Mouse (Mus musculus) testis, postnatal 14 days (tissue): ENCODE results near the gene Fbxo22.
"Not testable (repeated sequence)": the region's sequence is repeated elsewhere in the genome, so short reads cannot be mapped to it uniquely, and the experiment has no call there.

Source experiments
- DNase-seq: peaks from one replicate; pipeline ENCODE4 v3.0.0; 2021; ENCODE audit warnings: low spot score

Gene Fbxo22

DNA sequence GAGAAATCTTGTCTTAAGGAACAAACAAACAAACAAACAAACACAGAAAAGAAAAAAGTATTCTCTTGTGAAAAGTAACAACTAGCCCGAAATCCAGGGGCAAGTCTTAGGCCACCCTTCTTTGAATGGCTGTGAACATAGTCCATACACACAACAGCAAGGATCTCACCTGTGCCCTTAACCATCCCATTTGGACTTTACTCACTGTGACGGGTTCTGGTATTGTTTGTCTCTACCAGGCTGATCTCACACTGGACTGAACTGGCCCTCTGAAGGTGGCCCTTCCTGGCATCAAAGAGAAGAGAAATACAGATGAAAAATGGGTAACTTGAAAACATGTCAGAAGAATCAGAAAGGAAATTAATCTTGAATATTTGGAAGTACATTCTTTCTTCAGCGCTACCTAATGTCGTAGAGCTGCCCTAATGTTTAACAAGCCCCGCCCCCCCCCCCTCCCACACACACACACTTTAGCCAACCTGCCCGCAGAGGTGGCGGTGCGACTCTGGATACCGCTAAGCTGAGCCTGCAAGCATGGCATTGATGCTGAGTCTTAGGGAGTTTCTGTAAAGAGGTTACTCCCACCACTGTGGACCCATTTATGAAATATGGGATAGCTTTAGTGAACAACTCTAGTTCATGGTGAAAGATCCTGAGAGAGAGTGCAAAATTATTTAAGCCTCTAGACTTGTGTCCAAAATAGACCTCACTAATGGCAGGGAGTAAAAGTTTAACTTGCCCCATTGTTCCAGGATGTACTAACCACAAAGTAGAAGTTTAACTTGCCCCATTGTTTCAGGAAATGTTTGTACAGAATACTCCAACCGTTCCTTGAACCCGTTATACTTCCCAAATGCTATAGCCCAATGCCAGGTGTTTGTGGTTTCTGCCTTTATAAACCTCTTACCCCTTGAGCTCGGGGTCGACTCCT is 27.8 kb downstream of the Fbxo22 start:
- DNase-seq: no peak

DNA sequence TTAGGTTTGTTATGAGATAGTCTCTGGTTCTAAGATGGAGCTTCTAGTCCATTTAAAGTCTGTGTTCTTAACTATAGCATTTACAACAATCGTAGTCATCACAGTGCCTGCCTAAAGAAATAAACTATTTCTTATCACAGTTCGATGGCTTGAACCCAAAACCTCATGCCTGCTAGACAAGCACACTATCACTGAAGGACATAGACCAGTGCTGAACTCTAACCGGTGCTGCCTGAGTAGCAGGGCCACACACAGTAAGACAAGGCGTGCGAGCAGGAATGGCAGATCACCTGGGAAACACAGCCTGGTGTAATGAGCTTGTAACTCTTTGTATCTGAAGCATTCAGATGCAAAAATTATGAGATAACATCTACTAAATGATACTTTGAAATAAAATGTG is 32.1 kb downstream of the Fbxo22 start:
- DNase-seq: no peak

DNA sequence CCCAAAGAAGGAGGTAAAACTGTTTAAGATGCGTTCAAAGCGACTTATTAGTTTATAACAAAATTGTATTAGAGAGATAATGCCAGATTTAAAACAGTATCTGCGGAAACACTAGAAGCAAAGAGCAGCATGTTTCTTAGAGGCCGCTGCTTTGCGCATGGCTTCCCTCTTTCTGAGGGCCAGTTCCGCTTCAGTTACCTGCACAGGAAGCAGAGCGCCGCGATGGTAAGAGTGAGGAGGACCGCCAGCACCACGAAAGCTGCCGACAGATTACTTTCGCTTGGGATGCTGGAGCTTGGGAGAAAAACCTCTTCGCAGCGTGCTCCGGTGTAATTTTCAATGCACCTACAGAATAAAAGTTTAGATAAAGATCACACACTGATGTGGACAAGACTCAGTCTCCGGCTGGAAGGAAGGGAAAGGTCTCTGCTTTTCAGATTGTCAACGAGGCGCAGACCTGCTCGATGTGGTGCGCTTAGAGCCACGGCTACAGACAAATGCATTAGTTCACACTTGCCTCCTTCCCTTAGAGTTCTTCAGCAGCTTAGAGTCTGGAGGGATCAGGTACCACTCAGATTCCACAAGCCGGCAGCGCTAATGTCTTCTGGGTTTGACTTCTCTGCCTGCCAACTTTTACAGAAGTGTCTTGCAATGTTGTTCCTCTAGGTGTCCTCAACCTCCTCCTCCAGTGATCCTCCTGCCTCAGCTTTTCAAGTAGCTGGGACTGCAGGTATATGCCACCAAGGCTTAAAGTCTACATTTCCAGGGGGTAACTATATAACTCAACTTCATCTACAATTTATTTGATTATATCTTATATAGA is 33.3 kb downstream of the Fbxo22 start:
- DNase-seq: no peak

DNA sequence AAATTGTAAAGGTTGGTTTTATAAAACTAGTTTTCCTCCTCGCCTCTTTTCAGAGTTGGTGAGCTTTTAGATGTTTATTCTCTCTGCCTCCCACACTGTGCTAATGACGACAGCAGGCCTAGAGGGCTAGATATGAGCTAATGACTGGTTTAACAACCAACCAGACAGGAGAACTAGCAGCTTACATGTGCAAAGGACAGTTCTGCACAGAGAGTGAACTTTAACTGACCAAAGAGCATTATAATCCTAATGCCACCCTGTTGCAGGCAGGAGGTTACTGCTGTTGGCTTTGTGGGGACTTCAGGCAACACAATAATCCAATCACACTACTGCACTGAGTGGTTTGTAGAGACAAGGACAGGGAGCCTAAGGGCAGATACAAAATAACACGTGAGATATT is 34.6 kb downstream of the Fbxo22 start:
- no peak for DNase-seq

DNA sequence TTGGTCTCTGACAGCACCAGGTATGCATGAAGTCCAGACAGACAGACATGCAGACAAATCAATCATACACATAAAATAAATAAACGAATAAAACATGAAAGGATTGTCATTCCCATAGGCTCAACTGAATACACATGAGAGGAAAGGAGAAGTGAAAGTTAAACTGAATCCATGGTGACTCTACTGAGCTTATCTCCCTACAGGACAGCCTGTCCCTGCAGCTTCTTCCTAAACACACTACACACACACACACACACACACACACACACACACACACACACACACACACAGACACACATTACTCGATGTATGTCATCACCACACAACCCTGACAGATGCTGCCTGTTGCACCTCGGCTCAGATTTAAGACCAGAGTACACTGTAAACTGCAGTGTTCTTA is 35.4 kb downstream of the Fbxo22 start:
- no peak for DNase-seq

DNA sequence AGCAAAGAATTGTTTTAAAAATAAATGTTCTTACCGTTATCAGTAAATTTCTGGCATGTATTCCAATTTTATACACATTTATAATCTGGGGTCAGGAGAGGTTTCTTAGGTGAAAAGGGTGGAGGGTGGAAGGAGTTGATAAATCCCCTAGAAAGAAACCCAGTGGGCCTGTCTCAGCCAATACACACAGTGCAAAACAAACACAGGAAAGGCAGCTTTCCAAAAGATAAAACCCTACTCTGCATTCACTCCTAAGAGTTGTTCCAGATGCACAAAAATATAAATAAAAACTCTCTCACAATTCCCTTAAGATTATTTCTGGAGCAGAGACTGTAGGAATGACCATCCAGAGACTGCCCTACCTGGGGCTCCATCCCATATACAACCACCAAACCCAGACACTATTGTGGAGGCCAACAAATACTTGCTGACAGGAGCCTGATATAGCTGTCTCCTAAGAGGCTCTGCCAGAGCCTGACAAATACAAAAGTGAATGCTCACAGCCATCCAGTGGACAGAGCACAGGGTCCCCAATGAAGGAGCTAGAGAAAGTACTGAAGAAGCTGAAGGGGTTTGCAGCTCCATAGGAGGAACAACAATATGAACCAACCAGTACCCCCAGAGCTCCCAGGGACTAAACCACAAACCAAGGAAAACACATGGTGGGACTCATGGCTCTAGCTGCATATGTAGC is 36.5 kb downstream of the Fbxo22 start:
- DNase-seq: not testable (repeated sequence)

DNA sequence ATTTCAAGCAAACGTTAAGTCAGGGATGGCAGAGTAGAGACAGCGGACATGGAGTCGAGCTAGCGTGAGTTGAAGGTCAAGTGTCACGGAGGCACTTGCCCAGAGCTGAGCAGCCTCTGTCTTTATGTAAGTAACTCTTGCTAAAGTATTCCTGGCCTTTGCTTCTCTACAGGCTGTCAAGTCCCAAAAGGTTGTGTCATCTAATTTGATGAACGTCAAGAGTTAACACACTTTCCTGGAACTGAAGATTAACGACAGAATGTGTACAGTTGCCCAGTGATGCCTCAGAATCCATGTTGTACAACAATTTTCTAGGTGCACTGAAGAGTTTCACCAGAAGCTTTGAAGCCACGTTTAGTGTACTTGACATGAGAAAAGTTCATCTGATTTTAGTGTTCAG is 37.7 kb downstream of the Fbxo22 start:
- DNase-seq: no peak

DNA sequence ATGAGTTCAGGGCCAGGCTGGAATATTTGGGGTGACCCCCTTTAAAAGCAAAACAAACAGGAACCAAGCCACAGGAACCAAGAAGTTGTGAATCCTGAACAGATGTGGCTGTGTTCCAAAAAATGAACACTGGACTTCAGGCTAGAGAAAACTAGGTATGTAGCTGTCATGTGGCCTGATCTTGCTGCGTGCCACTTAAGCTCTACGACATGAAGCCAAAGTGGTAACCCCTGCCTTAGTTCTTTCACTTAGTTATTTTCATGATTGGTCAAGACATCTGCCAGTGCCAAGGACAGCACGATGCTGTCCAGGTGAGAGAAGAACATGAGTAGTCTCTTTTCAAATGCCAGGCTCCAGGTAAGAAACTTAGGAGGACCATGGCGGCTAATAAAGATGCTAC is 38.2 kb downstream of the Fbxo22 start:
- DNase-seq: no peak

DNA sequence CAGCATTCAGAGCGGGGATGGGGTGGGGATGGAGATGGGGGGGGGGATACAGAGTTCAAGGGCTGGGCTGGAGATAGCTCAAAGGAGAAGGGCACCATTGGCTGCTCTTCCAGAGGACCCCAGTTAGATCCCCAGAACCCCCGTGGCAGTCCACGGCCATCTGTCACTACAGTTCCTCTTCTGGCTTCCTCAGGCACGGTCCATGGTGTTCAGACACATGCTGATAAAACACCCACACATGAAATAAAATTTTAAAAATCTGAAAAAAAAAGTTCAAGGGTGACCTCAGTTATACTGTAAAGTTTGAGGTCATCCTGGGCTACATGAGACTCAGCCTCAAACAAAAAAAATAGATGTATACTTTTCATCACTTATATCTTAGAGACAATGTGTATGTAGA is 39.7 kb downstream of the Fbxo22 start:
- no peak for DNase-seq

DNA sequence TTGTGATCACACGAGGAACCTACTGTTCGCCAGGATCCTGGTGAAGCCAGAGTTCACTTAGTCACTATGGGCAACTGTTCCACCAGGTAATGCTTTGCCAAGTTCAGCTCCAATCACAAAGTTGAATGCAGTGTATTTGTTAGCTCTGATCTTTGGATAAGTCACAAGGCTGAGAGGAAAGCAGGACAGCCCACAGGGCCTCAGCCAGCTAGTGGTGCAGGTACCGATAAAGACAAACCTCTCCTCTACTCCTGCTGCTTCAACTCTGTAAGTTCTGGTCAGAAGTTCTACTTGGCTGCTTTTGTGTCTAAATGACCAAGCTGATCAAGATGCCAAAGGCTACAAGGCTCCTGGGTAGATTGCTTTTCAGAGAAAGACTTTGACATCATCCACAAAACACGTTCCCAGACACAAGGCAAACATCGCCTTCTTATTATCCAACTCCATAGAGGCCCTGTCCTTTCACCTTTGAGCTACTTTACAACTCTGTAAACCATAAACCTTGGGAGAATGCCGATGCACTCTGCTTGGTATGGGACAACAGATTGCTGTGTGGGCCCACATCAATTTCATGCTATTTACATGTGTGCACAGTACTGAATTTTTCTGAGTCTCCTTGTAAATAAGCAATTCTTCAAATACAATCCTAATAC is 42.0 kb downstream of the Fbxo22 start:
- no peak for DNase-seq

DNA sequence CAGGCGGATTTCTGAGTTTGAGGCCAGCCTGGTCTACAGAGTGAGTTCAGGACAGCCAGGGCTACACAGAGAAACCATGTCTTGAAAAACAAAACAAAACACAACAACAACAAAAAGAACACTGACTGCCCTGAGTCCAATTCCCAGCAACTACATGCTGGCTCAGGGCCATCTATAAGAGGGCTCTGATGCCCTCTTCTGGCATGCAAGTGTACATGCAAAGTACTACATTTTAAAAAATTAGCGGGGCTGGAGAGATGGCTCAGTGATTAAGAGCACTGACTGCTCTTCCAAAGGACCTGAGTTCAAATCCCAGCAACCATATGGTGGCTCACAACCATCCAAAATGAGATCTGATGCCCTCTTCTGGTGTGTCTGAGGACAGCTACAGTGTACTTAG is 43.4 kb downstream of the Fbxo22 start:
- DNase-seq: not testable (repeated sequence)

DNA sequence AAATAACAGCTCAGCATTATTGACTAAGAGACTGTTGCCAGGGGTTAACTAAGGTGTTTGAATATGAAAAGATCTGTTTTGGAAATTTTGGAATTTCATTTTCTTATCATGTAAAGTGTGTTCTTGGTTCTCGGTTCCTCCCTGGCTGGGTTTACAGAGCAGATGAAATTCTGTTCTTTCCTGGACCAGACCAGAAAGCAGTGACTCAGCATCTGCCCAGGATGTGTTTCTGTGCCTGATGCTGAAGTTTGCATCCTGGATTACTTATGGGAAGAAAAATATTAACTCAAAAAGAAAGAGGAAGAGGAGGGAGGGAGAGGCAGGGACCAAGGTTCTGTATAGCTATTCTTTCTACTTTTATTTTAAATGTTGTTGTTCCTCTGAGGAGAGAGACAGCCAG is 45.1 kb downstream of the Fbxo22 start:
- no peak for DNase-seq

DNA sequence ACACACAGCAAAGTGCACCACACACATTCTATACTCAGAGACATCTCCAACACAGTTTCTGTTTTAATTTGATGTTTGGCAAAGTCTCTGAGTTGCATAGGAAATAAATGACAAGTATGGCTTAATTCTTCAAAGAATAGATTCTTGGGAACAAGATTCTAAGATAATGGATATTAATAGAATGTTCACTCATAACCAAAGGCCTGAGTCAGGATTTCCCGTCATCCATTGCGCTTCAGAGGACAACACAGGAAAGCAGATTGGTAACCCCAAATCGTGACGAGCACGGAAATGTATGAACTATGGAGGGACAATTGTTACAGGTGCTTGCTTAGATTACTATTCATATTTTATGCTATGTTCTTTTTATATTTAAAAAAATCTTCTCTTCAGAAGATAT is 46.3 kb downstream of the Fbxo22 start:
- no peak for DNase-seq

DNA sequence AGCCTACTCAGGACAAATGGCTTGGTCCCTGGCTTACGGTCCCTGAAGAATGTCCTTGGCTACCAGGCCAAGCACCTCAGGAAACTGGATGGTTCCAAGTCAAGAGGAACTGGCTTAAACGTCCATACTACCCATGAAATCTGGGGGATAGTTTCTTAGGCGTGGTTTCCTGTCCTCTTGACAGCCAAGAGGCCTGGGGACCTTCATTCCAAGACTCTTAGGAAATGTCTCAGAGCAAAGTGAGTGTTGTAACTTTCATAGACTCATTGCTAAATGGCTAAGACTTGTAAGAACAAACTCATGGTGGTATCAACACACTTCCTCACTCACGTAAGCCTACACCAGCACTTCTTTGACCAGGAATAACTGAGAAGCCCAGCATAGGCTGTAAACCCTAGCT is 46.9 kb downstream of the Fbxo22 start:
- DNase-seq: no peak

DNA sequence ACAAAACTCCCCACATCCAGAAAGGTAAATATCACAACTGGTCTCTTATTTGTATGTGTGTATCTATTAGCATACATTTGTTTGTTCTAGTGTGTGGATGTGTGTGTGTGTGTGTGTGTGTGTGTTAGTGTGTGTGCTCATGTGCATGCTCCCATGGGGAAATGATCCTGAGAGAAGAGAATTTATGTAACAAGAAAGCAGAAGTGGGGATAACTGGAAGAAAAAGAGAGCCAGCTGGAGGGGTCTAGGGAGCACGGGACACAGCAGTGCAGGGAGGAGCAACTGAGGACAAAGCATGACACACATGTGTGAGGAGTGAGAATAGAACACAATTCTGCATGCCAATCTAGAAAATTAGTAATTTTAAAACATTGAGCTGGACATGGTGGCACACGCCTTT is 48.4 kb downstream of the Fbxo22 start:
- no peak for DNase-seq

DNA sequence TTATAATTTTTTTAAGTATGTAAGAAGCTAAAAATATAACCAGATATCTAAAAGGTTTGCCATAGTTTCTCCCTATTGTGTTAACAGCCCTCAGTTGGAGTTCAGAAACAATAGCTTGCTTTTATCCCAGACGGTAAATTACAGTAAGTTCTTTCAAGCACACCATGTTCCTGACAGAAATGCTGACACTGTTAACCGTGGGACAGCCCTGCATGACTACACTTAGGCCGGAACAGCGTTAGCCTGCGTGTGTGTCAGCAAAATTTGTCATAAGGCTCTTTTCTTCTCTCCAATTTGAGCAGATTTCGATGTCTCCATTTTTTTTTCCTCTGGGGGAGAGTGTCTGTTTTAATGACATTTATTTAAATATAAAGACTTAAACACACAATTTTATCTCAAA is 51.0 kb downstream of the Fbxo22 start:
- peak; percentile 52 for DNase-seq

DNA sequence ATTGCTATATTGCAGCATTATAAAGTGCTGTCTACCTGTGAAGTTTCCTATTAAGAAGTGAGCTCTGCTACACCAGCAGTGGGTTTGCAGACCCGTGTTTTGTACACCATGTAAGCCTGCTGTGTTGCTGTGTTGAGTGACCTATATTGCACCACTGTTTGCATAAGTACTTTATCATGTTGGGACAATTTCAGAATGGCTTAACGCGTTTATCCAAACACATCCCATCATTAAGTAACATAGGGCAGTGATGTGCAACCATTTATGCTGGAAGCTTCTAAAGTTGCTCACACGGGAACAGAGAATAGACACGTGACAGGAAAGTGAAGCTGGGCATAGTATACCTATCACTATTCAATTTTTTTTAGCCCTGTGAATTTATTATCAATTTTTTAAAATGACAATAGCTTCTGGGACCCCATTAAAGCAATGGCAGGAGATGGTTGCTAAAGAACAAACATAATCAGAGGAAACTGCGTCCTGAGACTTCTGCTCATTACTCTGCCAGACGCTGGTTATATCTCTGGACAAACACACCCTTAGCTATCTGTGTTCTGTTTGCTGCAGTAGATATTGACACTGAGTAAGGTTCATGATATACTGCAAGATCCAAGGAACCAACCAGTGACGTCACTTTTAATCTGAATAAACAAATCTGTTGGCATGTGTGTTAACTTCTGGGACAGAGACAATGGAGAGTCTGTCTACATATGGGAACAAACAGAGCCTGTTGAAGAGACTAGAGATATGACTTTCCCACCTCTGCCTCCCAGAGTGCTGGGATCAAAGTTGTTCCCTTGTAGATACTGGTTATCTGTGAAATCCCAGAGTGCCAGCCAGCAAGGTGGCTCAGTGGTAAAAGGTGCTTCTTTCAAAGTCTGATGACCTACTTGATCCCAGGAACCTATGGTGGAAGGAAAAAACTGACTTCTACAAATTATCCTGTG is 55.9 kb downstream of the Fbxo22 start:
- peak; percentile 35 for DNase-seq

DNA sequence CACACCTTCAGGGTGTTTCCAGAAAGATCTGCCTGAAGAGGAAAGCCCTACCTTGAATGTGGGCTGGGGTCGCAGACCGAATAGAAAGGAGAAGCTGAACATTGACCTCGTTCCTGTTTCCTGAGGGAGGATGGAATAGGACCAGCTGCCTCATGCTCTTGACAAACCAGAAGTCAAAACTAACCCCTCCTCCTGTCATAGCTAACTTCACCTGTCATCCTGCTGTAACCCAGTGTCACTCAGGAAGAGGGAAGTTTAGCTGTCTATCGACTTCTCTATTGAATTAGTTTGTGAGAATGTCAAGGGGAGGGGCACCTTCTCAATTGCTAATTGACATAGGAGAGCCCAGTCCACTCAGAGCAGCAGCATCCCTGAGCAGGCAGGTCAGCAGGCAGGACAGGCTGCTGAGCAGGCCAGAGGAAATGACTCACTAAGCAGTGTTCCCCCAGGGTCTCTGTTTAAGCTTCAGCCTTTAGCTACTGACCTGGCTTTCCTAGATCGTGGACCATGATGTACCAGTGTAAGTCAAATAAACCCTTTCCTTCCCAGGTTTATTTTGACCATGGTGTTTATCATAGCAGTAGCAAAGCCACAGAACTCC is 63.3 kb downstream of the Fbxo22 start:
- no peak for DNase-seq

DNA sequence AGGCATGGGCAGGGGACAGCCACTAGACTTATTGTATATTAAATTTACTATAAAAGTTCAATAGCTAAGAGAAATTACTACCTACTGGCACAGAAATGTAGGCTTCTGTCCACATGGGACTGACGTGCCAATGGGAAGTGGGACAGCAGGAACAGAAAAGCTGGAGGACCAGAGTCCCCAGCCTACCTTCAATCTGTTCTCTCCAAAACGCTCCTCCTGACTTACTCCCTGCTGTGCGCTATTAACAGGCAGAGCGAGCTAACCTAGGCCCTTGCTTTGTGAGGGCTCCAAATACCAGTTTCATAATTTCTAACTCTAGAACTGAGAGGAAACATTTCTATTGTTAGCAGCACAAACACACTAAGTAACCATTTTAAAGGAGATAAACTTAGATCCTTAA is 65.2 kb downstream of the Fbxo22 start:
- DNase-seq: no peak
